Mouse (Mus musculus) B cell, adult 2 months (primary cell): ENCODE data around the gene Sbf2.
"Not testable (repeated sequence)": the region's sequence is repeated elsewhere in the genome, so short reads cannot be mapped to it uniquely, and the experiment has no call there.

Experiments used
- DNase-seq, 2 experiments: peaks; one replicate each; pipeline ENCODE4 v3.0.0; 2022

Sbf2 gene

GRCm38 (mm10) chr7:110565815-110566549 is 48.7 kb downstream of the Sbf2 start:
- no peak for DNase-seq

- DNase-seq: no peak
These were observed 53.1 kb downstream of the Sbf2 start for GRCm38 (mm10) chr7:110561647-110562046.

DNA sequence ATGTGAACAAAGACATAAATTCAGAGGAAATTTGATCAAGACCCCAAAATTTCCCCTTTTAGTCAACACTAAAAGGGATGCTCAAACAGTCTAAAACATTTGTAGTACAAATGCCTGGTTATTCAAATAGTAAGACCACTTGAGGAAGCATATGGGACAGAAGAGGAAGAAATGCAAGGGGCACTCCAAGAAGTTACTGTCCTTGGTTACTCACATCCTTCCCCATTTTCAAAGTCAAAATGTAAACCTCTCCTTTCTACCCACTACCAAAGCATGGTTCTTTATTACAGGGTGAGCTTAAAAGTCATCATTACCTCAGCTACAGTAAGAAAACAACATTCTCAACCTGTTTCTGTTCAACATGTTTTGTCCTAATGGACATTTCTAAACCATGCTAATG is 57.7 kb downstream of the Sbf2 start:
- DNase-seq: no peak

DNA sequence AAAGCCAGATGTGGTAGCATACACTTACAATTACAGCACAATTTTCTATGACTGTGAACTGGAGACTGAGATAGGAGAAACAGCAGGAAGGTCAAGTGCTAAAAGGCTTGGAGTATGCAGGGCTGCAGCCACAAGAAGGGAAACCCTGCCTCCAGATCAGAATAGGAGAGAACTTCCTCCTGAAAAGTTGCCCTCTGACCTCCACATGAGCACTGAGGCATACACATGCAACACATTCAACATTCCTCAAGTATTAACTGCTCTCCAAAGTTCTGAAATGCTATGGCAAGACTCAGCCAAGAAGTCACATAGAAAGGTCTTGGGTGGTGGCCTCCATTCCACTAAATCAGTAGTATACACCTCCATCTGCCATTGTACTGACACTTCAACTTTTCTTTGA is 58.5 kb downstream of the Sbf2 start:
- no peak for DNase-seq

DNA sequence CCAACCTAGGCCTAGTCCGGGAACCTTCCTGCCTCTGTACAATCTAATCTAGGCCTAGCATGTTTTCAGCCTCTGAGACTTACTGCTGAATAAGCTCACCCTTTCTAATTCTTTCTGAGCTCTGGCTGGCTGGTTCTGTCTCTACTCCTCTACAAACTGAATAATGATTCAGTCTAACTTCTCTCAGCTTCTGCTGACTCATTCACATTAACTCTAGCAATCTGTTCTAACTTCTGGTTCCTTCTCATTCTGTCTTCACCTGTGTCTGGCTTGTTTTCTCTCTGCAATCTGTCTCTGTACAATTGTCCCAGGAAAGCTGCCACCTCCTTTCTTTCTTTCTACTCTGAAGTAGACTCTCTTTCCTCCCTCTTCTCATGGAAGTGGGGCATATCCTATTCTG is 59.5 kb downstream of the Sbf2 start:
- no peak for DNase-seq

- DNase-seq: no peak
These were observed 66.5 kb downstream of the Sbf2 start for GRCm38 (mm10) chr7:110548268-110548667.

GRCm38 (mm10) chr7:110543341-110543740 is 71.4 kb downstream of the Sbf2 start:
- no peak for DNase-seq

GRCm38 (mm10) chr7:110539266-110539665 is 75.5 kb downstream of the Sbf2 start:
- no peak for DNase-seq

- DNase-seq: not testable (repeated sequence)
These were observed 84.4 kb downstream of the Sbf2 start for GRCm38 (mm10) chr7:110530295-110530694.

DNA sequence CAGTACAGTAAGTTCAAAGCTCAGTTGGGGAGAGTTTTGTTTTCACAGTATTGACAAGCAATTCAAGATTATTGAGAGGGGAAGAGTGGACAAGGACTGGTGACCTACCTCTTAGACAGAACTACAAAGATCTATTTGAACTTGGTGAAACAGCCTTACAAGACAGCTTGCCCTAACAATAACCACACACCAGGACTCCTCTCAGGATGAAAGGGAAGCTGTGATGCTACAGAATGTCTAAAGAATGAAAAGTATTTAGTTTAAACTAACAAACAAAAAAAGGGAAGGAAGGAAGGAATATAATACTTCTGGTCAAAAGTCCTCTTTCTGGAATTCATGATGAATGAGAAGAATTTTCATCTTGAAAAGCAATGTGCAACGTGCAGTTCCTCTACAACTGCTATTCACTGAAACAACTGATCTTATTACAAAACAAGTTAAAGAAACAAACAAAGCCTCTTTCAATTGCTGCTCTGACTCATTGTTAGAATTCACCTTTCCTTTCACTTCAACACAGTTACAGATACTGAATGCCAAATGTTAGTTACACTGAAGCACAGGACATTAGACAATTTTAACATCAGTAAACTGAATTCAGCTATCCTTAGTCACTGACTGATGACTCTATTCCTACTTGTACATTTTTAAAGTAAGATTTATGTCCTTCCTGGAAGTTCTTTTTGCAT is 89.5 kb downstream of the Sbf2 start:
- DNase-seq: no peak

- no peak for DNase-seq
These were observed 98.2 kb downstream of the Sbf2 start for GRCm38 (mm10) chr7:110516241-110517220.

DNA sequence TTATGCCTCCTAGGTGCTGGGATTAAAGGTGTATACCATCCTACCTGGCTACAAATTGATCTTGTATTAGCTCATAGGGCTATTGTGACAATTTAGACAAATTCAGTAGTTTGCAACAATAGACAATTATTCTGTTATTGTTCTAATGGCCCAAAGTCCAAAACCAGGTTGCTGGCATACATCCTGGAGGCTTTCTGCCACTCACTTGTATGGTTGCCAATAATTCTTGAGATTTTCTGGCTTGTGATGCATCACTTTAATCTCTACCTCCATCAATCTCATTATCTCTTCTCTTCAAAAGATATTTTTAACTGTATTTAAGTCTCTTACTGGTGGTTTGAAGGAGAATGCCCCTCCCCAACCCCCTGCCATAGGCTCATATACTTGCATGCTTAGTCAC is 100.6 kb downstream of the Sbf2 start:
- DNase-seq: no peak

DNA sequence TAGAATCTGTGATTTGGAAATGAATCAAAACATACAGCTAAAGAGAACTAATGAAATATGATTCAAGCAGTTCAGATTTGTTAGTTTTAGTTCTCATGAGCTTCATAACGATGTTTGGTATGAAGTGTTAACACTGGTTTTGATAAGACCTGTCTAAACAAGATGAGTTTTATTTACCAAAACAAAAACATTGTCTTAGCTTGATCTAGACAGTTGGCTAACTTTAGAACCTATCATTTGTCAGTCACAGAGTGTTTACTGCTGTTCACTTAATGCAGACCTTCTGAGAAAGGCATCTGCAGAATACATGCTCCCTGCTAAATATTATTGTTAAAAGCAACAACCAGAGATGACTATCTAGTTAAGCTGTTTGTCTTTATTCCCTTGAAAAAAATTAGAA is 116.1 kb downstream of the Sbf2 start:
- DNase-seq: no peak

DNA sequence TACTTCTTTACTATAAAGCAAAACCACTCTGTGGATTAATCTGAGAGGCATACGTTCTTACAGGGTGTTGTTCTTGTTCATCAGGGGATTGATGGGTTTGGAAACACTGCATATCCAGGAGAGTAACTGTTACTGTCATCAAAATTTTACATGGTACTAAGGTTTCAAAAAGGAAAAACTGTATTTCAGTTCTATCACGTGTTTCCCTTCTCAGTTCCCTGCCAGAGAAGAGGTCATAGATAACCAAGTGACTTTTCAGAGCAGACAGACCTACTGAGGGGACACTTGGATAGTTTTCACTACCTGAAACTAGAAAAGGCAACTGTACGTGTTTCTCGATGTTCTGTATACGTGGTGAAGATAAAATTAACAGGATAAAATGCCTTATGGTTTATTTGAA is 123.7 kb downstream of the Sbf2 start:
- no peak for DNase-seq

GRCm38 (mm10) chr7:110485051-110485450 is 129.7 kb downstream of the Sbf2 start:
- no peak for DNase-seq

- no peak for DNase-seq
These were observed 143.7 kb downstream of the Sbf2 start for GRCm38 (mm10) chr7:110470987-110471386.

- DNase-seq: no peak
These were observed 151.3 kb downstream of the Sbf2 start for GRCm38 (mm10) chr7:110463471-110463870.

- DNase-seq: peak; percentile 66 to 69
These were observed 182.4 kb downstream of the Sbf2 start for GRCm38 (mm10) chr7:110432301-110432700.

- DNase-seq: no peak
These were observed 198.4 kb downstream of the Sbf2 start for GRCm38 (mm10) chr7:110416318-110416717.

DNA sequence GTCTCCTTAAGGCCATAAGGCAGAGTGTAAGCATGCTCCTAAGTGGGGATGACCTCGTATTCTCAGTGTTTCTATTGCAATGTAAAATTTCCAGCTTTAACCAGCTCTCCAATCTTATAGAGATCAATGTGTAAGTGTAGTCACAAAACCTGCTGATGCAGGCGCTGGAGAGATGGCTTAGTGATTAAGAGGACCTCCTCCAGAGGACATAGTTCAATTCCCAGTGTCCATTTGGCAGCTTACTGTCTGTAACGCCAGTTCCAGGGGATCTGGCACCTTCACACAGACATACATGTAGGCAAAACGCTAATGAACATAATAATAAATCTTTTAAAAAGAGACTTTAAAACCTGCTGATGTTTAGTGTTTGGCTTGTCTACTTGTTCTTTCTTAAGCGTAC is 200.4 kb downstream of the Sbf2 start:
- no peak for DNase-seq

DNA sequence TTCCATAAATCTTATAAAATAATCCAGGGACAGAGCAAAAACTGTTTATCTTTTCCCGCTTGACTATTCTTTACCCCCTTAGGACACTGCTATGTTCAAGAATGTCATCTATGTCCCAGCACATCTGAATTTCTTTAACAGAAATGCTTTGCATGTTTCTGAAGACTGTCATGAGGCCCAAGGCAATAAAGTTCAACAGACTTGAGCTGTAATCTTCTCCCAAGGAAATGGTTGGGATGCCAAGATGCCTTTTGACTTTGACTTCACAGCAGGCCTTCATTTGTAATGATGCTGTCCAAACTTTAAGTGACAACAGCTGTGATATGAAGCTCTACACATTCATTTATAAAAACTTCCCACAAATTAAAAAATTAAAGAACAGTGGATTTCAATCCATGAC is 212.6 kb downstream of the Sbf2 start:
- no peak for DNase-seq

DNA sequence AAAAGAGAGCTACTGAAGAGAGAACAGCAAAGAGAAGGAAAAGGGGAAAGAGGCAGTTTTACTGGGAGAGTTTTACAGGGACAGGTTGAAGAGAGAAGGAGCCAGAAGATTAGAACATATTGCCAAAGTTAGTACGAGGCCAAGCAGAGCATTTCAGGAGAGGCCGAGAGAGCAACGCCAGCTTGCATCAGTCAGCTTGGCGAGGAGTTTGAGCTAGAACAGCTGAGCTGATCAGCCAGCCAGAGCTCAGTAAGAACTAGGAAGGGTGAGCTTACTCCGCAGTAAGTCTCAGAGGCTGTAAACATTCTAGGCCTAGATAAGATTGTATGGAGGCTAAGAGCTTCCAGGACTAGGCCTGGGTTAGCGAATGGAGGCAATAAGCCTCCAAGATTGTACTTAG is 222.1 kb downstream of the Sbf2 start:
- no peak for DNase-seq

GRCm38 (mm10) chr7:110391632-110392031 is 223.1 kb downstream of the Sbf2 start:
- DNase-seq: no peak
